Mouse (Mus musculus): ENCODE results near the gene Klhl8. TPM values are rescaled to one million over a fixed set of nuclear protein-coding genes. Genes with fewer than 3 reads are reported as not detected.

Klhl8 gene
- polyA plus RNA-seq, 1 experiment = 4.9 TPM

DNA sequence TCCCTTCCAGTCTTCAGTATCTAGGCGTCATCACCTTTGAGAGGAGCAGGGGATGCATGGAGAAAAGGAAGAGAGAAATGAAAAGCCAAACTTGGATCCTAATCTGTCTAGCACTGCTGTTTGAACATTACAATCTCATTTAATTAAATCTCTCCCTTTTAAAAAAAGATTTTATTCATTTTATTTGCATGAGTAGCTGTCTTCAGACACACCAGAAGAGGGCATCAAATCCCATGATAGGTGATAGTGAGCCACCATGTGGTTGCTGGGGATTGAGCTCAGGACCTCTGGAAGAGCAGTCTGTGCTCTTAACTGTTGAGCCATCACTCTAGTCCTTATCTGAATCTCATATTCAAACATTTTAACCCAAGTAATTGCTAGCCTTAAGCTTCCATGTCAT is 80.2 kb downstream of the Klhl8 start:
- H3K27ac ChIP-seq (ENCODE audit: insufficient read depth, low read length) = peak overlapping the region; percentile 44
- TF ChIP-seq CTCF (IDR thresholded peaks at IDR 0.05; ENCODE audit: borderline replicate concordance, insufficient read depth, low read length) (no peak), POLR2A (IDR thresholded peaks at IDR 0.05; ENCODE audit: low read depth, low read length) (no peak)
- H3K4me3 ChIP-seq (ENCODE audit: insufficient read depth, low read length) = no peak overlapping the region
- H3K4me1 ChIP-seq (ENCODE audit: control insufficient read depth, insufficient read depth, low read length) = peaks cover 21% of the 10 kb centered on the region

DNA sequence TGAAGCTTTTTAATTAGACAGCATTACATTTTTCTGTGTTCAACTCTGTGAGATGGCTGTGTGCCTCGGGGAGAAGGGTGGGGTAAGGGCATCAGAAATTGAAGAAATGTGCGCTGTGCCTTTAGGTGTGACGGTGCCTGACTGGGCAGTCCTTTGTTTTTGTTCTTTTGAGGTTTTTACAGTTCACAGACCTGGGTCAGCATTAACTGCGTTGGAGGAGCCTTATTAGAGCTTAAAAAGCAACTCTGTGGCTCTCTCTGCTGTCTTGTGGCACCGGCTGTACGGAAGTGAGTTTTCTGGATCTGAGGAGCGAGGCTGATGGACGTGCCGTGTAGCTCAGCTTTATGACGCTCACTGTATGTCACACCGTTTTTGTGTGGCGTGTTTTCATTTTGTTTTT is 81.9 kb downstream of the Klhl8 start:
- peaks cover 18% of the 10 kb centered on the region for H3K4me1 ChIP-seq (ENCODE audit: control insufficient read depth, insufficient read depth, low read length)
- H3K27ac ChIP-seq (ENCODE audit: insufficient read depth, low read length) = peak overlapping the region; percentile 63
- TF ChIP-seq POLR2A (IDR thresholded peaks at IDR 0.05; ENCODE audit: low read depth, low read length) (no peak), CTCF (IDR thresholded peaks at IDR 0.05; ENCODE audit: borderline replicate concordance, insufficient read depth, low read length) (no peak)
- no peak overlapping the region for H3K4me3 ChIP-seq (ENCODE audit: insufficient read depth, low read length)

- TF ChIP-seq CTCF (IDR thresholded peaks at IDR 0.05; ENCODE audit: borderline replicate concordance, insufficient read depth, low read length) = no peak
- Histone ChIP-seq H3K4me1 (ENCODE audit: control insufficient read depth, insufficient read depth, low read length) (peaks cover 20% of the 10 kb centered on the region), H3K4me3 (ENCODE audit: insufficient read depth, low read length) (no peak overlapping the region), H3K27ac (ENCODE audit: insufficient read depth, low read length) (peak overlapping the region; percentile 63)
Observed at GRCm38 (mm10) chr5:103828729-103829128, 82.3 kb downstream of the Klhl8 start.

DNA sequence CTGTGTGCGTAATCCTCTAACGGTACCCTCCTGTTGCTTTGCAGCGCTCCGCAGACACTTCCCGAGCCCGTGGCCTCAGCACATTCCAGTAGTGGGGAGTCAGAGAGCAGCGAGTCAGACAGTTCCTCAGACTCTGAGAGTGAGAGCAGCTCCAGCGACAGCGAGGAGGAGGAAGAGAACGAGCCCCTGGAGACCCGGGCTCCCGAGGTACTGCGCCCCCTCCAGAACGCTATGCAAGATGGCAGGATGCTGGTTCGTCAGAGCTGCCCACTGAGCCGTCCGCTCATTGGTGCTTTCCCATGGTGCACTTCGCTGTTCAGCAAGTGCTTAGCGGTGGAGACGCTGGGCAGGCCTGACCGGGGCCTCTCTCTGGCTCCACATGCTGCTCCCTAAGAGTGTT is 82.8 kb downstream of the Klhl8 start:
- H3K4me3 ChIP-seq (ENCODE audit: insufficient read depth, low read length) = no peak overlapping the region
- peaks cover 21% of the 10 kb centered on the region for H3K4me1 ChIP-seq (ENCODE audit: control insufficient read depth, insufficient read depth, low read length)
- H3K27ac ChIP-seq (ENCODE audit: insufficient read depth, low read length) = peak overlapping the region; percentile 63
- TF ChIP-seq POLR2A (IDR thresholded peaks at IDR 0.05; ENCODE audit: low read depth, low read length) = no peak
- TF ChIP-seq CTCF (IDR thresholded peaks at IDR 0.05; ENCODE audit: borderline replicate concordance, insufficient read depth, low read length) = 0 out of 2 replicates have a peak, but pooled peaks have one; percentile 6

- TF ChIP-seq CTCF (IDR thresholded peaks at IDR 0.05; ENCODE audit: borderline replicate concordance, insufficient read depth, low read length) (no peak), POLR2A (IDR thresholded peaks at IDR 0.05; ENCODE audit: low read depth, low read length) (no peak)
- H3K4me1 ChIP-seq (ENCODE audit: control insufficient read depth, insufficient read depth, low read length) = peaks cover 13% of the 10 kb centered on the region
- no peak overlapping the region for H3K27ac ChIP-seq (ENCODE audit: insufficient read depth, low read length)
- no peak overlapping the region for H3K4me3 ChIP-seq (ENCODE audit: insufficient read depth, low read length)
Observed at GRCm38 (mm10) chr5:103822949-103823348, 88.1 kb downstream of the Klhl8 start.

GRCm38 (mm10) chr5:103821500-103822298 is 89.4 kb downstream of the Klhl8 start:
- no peak for TF ChIP-seq POLR2A (IDR thresholded peaks at IDR 0.05; ENCODE audit: low read depth, low read length)
- TF ChIP-seq CTCF (IDR thresholded peaks at IDR 0.05; ENCODE audit: borderline replicate concordance, insufficient read depth, low read length) = no peak
- Histone ChIP-seq H3K4me3 (ENCODE audit: insufficient read depth, low read length) (no peak overlapping the region), H3K27ac (ENCODE audit: insufficient read depth, low read length) (no peak overlapping the region), H3K4me1 (ENCODE audit: control insufficient read depth, insufficient read depth, low read length) (peaks cover 11% of the 10 kb centered on the region)

GRCm38 (mm10) chr5:103821062-103821461 is 90.0 kb downstream of the Klhl8 start:
- H3K4me3 ChIP-seq (ENCODE audit: insufficient read depth, low read length) = no peak overlapping the region
- peaks cover 11% of the 10 kb centered on the region for H3K4me1 ChIP-seq (ENCODE audit: control insufficient read depth, insufficient read depth, low read length)
- H3K27ac ChIP-seq (ENCODE audit: insufficient read depth, low read length) = no peak overlapping the region
- TF ChIP-seq CTCF (IDR thresholded peaks at IDR 0.05; ENCODE audit: borderline replicate concordance, insufficient read depth, low read length) (no peak), POLR2A (IDR thresholded peaks at IDR 0.05; ENCODE audit: low read depth, low read length) (no peak)

DNA sequence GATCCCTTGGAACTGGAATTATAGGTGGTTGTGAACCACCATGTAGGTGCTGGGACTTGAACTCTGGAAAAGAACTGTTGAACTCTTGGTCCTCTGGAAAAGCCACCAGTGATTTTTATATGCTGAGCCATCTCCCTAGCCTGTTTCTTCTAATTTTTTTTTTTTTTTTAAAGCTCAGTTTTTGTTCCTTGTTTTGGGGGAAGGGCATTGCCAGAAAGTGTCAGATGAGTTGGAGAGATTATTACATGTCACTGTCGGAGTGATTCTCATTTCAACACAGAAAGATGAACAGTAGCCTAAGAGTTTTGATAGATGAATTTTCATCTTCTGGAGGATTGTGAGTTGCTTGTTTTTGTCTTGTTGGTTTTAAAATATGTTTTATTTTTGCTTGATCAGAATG is 91.4 kb downstream of the Klhl8 start:
- Histone ChIP-seq H3K27ac (ENCODE audit: insufficient read depth, low read length) (no peak overlapping the region), H3K4me3 (ENCODE audit: insufficient read depth, low read length) (no peak overlapping the region), H3K4me1 (ENCODE audit: control insufficient read depth, insufficient read depth, low read length) (peaks cover 11% of the 10 kb centered on the region)
- TF ChIP-seq POLR2A (IDR thresholded peaks at IDR 0.05; ENCODE audit: low read depth, low read length) (no peak), CTCF (IDR thresholded peaks at IDR 0.05; ENCODE audit: borderline replicate concordance, insufficient read depth, low read length) (no peak)

DNA sequence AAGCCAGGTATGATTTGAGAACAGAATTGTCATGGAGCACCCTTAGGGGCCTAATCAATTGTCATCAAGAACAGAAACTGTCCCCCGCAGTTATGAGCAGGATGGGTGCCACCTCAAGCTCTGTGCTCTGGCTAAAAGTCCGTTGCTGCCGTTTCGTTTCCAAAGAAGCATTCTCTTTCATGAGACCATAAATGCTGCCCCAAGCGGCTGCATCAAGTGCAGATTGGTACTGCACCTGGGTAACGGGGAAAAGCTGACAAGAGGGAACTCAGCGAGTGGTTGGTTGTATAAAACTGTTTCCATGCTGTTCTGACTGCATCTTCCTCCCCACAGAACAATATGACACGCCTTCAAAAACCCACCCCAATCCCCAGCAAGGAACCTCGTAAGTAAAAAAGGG is 92.5 kb downstream of the Klhl8 start:
- Histone ChIP-seq H3K4me3 (ENCODE audit: insufficient read depth, low read length) (no peak overlapping the region), H3K27ac (ENCODE audit: insufficient read depth, low read length) (no peak overlapping the region), H3K4me1 (ENCODE audit: control insufficient read depth, insufficient read depth, low read length) (peaks cover 8% of the 10 kb centered on the region)
- TF ChIP-seq CTCF (IDR thresholded peaks at IDR 0.05; ENCODE audit: borderline replicate concordance, insufficient read depth, low read length) = no peak
- no peak for TF ChIP-seq POLR2A (IDR thresholded peaks at IDR 0.05; ENCODE audit: low read depth, low read length)

DNA sequence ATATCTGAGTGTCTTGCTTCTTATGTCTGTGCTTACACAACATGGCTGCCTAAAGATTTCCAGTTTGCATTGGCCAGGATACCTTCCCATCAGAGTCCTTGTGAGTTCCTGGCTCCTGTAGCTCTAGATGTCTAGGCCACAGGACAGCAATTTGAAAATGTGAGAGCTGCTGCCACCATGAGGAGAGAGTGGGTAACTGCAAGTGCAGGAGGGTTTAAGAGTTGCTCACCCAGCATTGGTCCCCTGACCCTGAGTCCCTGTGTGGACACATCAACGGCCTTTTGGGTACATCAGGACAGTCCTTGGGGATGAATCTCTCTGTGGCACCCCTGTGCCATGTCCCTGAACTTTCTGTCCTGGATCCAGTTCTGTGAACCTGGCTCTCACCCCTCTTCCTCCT is 93.3 kb downstream of the Klhl8 start:
- peaks cover 8% of the 10 kb centered on the region for H3K4me1 ChIP-seq (ENCODE audit: control insufficient read depth, insufficient read depth, low read length)
- H3K27ac ChIP-seq (ENCODE audit: insufficient read depth, low read length) = no peak overlapping the region
- H3K4me3 ChIP-seq (ENCODE audit: insufficient read depth, low read length) = no peak overlapping the region
- TF ChIP-seq CTCF (IDR thresholded peaks at IDR 0.05; ENCODE audit: borderline replicate concordance, insufficient read depth, low read length) (peak; percentile 67), POLR2A (IDR thresholded peaks at IDR 0.05; ENCODE audit: low read depth, low read length) (no peak)

Measured in embryonic fibroblast, embryonic 13.5 days (primary cell).